Mouse (Mus musculus) cerebellum, adult 11 months (tissue): ENCODE data around the gene Zgrf1.

Experiments used
- DNase-seq: peaks from one replicate; pipeline ENCODE4 v3.0.0; 2022

The Zgrf1 gene

GRCm38 (mm10) chr3:127562974-127563373 is 9.7 kb downstream of the Zgrf1 start:
- DNase-seq, result no peak

- DNase-seq, result no peak
These were observed 11.8 kb downstream of the Zgrf1 start for GRCm38 (mm10) chr3:127565129-127565528.

DNA sequence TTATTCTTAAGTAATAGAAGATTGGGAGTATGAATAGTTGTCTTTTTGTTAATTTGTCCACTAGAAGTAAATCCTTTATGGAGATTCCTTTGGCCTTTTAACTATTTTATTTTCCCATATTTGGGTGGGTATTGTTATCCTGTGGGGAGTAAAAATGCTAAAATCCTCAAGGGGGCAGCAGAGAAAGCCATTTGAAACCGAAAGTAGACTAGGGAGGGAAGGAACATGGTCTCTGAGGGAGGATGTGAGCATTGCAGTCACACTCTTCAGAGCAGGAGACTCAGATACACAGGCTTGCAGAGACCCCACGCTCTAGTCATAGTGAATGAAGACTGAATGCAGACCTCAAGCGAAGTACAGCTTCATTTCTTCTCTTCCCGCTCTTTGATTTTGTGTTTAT is 19.3 kb downstream of the Zgrf1 start:
- no peak for DNase-seq

DNA sequence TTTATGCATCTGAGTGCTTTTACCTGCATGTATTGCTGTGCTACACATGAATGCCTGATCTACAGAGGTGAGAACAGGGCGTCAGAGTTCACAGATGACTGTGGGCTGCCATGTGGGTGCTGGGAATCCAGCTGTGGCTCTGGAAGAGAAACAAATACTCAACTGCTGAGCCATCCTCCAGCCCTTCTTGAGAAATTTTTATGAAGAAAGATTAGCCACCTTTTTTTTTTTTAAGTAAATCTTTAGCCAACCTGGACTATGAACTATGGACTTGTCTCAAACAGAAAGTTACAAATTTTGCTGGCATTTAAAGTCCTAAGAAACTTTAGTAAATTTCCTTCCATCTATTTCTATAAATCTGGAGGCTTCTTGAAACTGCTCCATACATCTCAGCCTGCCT is 43.8 kb downstream of the Zgrf1 start:
- DNase-seq, result no peak

DNA sequence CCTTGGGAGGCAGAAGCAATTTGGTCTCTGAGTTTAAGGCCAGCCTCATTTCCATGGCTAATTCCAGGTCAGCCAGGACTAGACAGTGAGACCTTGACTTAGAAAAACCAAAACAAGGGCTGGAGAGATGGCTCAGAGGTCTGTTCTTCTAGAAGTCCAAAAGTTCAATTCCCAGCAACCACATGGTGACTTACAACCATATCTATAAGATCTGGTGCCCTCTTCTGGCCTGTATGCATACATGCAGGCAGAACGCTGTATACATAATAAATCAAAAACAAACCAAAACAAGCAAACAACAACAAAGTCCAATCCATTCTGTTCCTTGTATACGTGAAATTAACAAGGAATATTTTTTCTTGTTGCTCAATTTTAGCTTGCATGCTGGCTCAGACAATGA is 54.8 kb downstream of the Zgrf1 start:
- DNase-seq, result no peak

DNA sequence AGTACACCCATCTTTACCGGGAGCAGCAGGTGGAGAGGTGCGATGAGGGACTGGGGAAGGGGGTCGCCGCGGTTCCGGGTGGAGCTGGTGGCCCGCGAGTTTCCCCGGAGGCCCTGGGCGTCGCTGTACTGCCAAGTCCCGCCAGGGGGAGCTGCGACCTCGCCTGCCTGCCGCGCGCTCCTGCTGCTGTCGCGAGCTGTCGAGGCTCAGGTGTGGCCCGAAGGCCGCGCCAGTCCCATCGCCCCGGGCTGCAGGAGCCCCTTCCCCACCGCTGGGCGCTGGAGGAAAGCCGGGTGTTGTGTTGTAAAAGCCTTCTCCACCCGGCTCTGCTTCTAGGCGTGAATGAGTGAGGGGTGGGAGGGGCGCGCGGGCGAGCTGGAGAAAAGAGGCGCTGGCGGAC is 72.0 kb downstream of the Zgrf1 start:
- no peak for DNase-seq

- no peak for DNase-seq
These were observed 72.6 kb downstream of the Zgrf1 start for GRCm38 (mm10) chr3:127625701-127626399.

DNA sequence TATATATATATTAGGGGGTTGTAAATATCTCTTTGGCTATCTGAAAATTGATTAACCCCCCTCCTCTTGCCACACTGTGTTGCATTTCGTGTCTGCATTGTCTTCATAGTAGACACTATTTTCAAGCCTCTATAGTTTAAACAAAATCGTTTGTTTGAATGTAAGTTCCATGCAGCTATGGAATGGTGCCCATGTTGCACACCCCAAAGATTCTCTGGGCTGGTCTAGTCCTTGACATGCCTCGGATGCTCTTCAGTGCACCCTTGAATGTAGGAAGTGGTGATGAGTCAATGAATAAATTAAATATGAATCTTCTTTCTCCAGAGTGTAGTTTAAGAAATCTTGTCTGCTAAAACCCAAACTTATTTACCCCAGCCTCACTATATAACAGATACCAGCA is 73.2 kb downstream of the Zgrf1 start:
- DNase-seq, result no peak

DNA sequence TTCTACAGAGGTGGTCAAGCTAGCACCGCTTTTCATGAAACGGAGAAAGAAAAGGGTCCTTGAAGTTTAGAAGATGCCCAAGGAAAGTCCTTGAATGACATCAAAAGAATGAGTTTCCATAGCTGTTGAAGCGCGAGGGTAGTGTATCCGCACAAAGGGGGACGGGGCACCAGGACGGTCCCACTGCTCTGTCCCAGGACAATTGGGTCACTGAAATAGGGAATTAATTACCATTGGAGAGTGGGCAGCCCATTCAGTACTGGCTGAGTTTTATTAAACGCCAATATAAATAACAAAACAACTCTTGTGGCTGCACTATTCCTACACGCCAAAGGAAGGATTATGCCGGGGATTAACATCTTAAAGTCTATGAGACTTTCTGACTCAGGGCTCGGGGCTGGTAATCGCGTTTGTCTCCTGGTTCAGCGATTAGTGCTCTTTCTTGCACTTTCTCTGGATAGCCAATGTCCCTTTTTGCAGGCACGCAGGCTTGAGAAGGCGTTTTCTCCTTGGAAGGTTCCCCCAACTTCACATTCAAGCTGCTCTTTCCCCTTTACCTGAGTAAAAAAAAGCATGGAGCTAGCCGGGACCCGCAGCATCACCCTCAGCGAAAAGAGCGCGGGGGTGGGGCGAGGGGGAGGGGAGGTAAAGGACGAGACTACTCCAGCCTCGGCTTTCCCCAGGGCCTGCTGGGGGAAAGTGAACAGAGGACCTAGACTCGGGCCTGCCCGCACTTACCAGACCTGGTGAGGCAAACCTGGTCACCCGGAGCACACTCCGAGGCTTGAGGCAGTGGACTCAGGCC is 74.1 kb downstream of the Zgrf1 start:
- DNase-seq, result no peak

DNA sequence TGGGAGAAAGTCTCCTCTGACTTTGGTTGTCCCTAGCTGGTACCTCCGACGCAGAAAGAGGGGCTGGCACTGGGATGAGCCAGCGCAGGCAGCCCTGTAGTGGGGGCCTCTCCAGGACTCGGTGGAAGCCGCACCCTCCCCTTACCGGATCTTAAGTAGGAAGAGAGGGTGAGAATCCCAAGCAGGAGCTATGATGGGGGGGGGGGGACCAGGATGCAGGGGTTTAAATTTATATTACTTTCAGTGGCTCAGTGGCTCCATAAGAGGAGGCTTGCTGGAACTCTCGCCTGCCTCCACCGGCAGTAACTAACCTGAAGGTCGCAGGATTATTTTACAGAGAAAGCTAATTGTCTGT is 74.6 kb downstream of the Zgrf1 start:
- no peak for DNase-seq

DNA sequence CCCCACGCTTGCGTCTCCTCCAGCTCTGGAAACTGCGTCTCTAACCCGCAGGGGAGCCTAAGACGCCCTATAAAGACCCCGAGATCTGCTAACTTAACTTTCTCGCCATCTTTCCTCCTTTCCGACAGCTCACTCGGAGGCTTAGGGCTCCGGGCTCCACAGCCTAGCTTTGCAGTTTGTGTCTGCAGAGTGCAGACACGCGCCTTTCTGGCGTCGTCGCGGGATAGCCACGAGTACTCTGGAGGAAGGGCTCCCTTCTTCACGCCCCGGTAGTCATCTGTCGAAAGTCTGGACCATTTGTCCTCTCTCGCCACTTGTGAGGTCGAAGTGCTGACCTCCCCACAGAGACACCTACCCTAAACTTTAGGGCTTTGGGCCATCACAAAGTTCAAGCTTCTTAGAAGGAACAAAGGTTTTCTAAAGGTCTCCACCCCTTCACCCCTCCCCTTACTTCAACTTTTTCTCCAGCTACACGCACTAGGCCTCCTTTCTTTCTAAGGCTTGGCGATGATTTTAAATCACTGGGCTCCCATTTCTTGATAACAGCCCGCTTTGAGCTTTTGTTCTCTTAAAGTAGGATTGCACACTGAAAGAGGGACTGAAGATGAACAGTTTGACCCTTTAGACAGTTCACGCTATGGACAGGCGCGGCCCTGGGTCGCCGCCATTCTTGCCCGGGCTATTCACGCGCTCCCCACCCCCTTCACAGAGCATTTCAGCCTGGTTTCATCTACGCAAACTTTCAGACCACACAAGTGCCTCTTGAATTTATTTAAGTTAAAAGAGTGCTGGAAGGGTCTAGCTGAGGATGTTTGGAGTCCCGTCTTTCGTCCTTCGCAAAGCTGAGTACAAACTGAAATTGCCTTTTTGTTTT is 75.3 kb downstream of the Zgrf1 start:
- no peak for DNase-seq

GRCm38 (mm10) chr3:127630190-127630589 is 76.9 kb downstream of the Zgrf1 start:
- DNase-seq, result no peak

- DNase-seq, result no peak
These were observed 77.6 kb downstream of the Zgrf1 start for GRCm38 (mm10) chr3:127630735-127631372.

GRCm38 (mm10) chr3:127631582-127631981 is 78.3 kb downstream of the Zgrf1 start:
- DNase-seq, result no peak

GRCm38 (mm10) chr3:127632531-127632930 is 79.2 kb downstream of the Zgrf1 start:
- DNase-seq, result no peak

GRCm38 (mm10) chr3:127633080-127634032 is 80.1 kb downstream of the Zgrf1 start, which contains the start of gene Neurog2:
Gene Neurog2, plus strand, starts transcription at chr3:127633135.
- DNase-seq, result no peak

DNA sequence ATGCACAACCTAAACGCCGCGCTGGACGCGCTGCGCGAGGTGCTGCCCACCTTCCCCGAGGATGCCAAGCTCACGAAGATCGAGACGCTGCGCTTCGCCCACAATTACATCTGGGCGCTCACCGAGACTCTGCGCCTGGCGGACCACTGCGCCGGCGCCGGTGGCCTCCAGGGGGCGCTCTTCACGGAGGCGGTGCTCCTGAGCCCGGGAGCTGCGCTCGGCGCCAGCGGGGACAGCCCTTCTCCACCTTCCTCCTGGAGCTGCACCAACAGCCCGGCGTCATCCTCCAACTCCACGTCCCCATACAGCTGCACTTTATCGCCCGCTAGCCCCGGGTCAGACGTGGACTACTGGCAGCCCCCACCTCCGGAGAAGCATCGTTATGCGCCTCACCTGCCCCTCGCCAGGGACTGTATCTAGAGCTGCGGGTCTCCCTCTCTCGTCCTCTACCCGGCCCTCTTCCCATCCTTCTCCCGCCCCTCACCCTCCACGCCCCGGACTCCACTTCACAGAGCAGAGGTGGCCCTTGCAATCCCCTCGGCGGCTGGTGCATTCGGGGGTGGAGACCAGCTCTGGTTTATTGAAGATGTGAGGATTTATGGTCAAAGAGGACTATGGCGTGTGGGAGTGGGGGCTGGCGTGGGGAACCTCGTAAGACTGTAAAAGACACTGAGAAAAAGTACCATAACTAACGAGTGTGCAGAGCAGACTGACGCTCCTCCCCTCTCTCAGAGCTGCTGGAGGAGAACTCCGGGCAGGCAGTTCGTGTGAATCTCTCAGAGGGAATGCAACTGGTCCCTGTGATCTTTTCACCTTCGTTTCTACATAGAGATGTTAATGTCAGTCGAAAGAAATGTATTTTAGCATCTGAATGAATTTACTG is 81.1 kb downstream of the Zgrf1 start:
- peak; percentile 50 for DNase-seq

DNA sequence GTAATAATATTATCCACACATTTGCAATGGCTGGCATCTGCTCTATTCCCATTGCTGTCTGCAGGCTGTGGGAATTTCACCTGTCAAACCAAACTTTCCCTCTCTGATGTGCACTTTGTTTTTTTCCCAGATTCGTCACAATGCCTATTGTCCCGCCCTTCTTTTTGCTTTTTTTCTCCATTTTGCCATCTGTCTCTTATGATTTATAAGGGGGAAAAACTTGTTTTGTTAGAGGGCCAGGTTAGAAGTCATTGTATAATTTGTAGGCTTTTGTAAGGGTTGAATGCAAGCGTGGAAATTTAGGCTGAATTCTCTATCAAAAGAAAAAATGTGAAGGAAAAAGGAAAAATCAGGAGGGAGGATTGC is 81.7 kb downstream of the Zgrf1 start:
- DNase-seq, result no peak

DNA sequence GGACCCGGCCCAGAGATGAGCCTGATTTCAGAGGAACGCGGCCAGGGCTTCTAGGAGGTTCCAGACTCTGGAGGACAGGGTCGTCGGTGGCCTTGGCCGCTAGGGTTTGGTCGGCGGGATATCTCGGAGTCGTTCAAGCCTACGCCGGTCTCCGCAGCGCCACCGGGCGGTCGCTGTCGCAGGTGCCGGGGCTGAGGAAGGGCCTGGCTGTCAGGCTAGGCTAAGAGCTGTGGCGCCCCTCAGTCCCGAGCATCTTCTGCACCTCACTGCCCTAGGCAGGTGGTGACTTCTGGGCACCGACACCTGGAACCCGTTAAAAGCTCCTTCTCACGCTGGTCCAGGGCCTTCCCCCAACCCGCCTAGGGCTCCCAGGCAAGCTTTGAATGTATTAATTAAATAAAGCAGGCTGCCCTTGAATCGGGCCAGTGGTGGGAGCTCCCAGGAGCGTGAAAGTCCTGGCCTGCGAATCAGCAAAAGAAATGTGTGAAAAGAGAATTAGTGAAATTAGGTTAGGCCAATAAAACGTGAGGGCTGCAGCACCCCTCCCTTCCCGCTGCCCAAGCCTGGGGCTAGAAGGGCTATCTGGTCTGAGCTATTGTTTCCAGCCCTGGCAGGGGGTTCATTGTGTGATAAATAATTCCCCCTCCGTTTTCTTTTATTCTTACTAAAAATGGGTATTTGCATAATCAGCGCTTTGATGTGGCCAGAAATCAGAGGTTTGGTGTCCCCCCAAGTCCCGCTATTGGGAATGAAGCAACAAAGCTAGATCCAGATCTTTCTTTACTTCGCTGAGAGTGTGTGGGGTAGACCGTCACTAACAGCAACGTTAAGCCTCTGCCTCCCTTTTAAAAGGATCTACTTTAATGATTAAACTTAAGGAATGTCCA is 86.8 kb downstream of the Zgrf1 start:
- DNase-seq, result no peak
